Comparison of ENCODE assay signal across 20 mouse cellular contexts in genomic region chr1:186674621-186675020, GRCm38 (mm10). TPM values are rescaled to one million over a fixed set of nuclear protein-coding genes. Genes with fewer than 3 reads are reported as not detected.
DNase-seq lines count a peak whose midpoint lies in the region; ATAC-seq and TF ChIP-seq lines count a peak whose summit lies in the region.
"Had no signal": no experiment of that assay in that cellular context is flagged by ENCODE, and none has a peak within 500 bp of the region (broad histone marks: within the 10 kb centered on the region; RNA-seq: fewer than 3 reads in every experiment).

No protein-coding gene starts in this region.

- H3K27me3 ChIP-seq in lung, embryonic 16.5 days (ENCODE audit: control insufficient read depth, insufficient read depth, low read depth, low read length) = no peaks in the 10 kb centered on the region
- H3K27me3 ChIP-seq: embryonic facial prominence, embryonic 12.5 days; forebrain, embryonic 13.5 days; Patski had no signal

- ATAC-seq in lung, embryonic 16.5 days (ENCODE audit: low read depth) = peak; percentile 46; the same call in 1 of the 2 replicates
- ATAC-seq: activated CD4-positive, CD25-positive, alpha-beta regulatory T cell, adult 4 months; forebrain, embryonic 13.5 days; forebrain, embryonic 16.5 days; Patski had no signal

- peaks cover 26% of the 10 kb centered on the region for H3K4me1 ChIP-seq in lung, embryonic 16.5 days (replicated peaks; ENCODE audit: control insufficient read depth, insufficient read depth, low read length)
- H3K4me1 ChIP-seq: forebrain, embryonic 13.5 days had no signal

- no peak for DNase-seq in gastrocnemius, adult 2 months
- DNase-seq in gastrocnemius, postnatal 14 days = no peak
- DNase-seq in lung, adult 18-20 months = no peak
- DNase-seq in 3T3-L1 (ENCODE audit: low read depth, low spot score) = peak; percentile 48
- DNase-seq in testis, postnatal 10 days (ENCODE audit: low spot score) = no peak
- DNase-seq: adrenal gland, adult 8-10 months; adrenal gland, postnatal 14 days; adrenal gland, postnatal 36 days; cerebellum, adult 11-12 months; cerebellum, adult 2 months; cerebellum, adult 9-10 months; cerebellum, postnatal 10 days; cerebellum, postnatal 25 days had no signal

- no peak overlapping the region for H3K4me3 ChIP-seq in gastrocnemius, adult 2 months
- H3K4me3 ChIP-seq in lung, embryonic 16.5 days (ENCODE audit: low read length) = no peak overlapping the region
- H3K4me3 ChIP-seq: embryonic facial prominence, embryonic 10.5 days; embryonic facial prominence, embryonic 12.5 days; forebrain, embryonic 13.5 days had no signal

- no peaks in the 10 kb centered on the region for H3K9me3 ChIP-seq in lung, embryonic 16.5 days (ENCODE audit: control insufficient read depth, low read length)
- H3K9me3 ChIP-seq: embryonic facial prominence, embryonic 10.5 days; embryonic facial prominence, embryonic 12.5 days; forebrain, embryonic 13.5 days had no signal

- H3K27ac ChIP-seq in gastrocnemius, adult 2 months = peak overlapping the region; percentile 87; the same call in 1 of the 2 replicates
- H3K27ac ChIP-seq in lung, embryonic 16.5 days (ENCODE audit: low read length) = no peak overlapping the region
- H3K27ac ChIP-seq: embryonic facial prominence, embryonic 10.5 days; embryonic facial prominence, embryonic 12.5 days; forebrain, embryonic 13.5 days had no signal

- H3K9ac ChIP-seq in lung, embryonic 16.5 days (ENCODE audit: low read length) = no peak overlapping the region
- H3K9ac ChIP-seq: embryonic facial prominence, embryonic 12.5 days; forebrain, embryonic 13.5 days had no signal

- intact Hi-C loops in gastrocnemius, adult 2 months (cut with DNase I) = no loop called here
- intact Hi-C loops in gastrocnemius, postnatal 14 days (cut with DNase I; ENCODE audit: low total_unique reads) = no loop called here

- 34% methylated on average over 3 of the region's 3 CpGs for WGBS in lung, embryonic 16.5 days

- no peak overlapping the region for H3K4me2 ChIP-seq in lung, embryonic 16.5 days (ENCODE audit: low read depth, low read length)
- H3K4me2 ChIP-seq: embryonic facial prominence, embryonic 12.5 days; forebrain, embryonic 13.5 days had no signal

- 0 out of 2 replicates have a peak, but pooled peaks cover 4% of the 10 kb centered on the region for H3K36me3 ChIP-seq in lung, embryonic 16.5 days (ENCODE audit: control insufficient read depth, insufficient read depth, low read length)
- H3K36me3 ChIP-seq: embryonic facial prominence, embryonic 10.5 days had no signal

- no peak for TF ChIP-seq CTCF in gastrocnemius, adult 2 months (IDR thresholded peaks at IDR 0.05)

RNA-seq across cellular contexts. Expression of gene Tgfb2, which starts 31.2 kb away (rescaled TPM):
- total RNA-seq in gastrocnemius, adult 2 months (2021) = 10 to 100 TPM in 1 of 2 experiments, 1 to 10 TPM in 1; 6.5 to 14.1 TPM
- total RNA-seq in gastrocnemius, postnatal 14 days (2021) = 10 to 100 TPM; 15.7 to 23.8 TPM
- polyA plus RNA-seq in lung, embryonic 16.5 days (2015; fragmentation: Nextera tagmentation; extraction: Ambion mirVana) = 102 and 106 TPM in 2 replicates
